26 mouse cellular contexts compared by ENCODE assay signal in genomic region chrX:116853358-116853757, GRCm38 (mm10).
"Had no signal": no experiment of that assay in that cellular context is flagged by ENCODE, and none has a peak within 500 bp of the region (broad histone marks: within the 10 kb centered on the region; RNA-seq: fewer than 3 reads in every experiment).

No protein-coding gene starts in this region.

- H3K36me3 ChIP-seq: embryonic facial prominence, embryonic 10.5 days; embryonic facial prominence, embryonic 12.5 days; embryonic facial prominence, embryonic 13.5 days; embryonic facial prominence, embryonic 15.5 days; forebrain, embryonic 10.5 days; forebrain, embryonic 12.5 days; forebrain, embryonic 15.5 days; heart, embryonic 10.5 days had no signal

- DNase-seq: cerebellum, adult 9-10 months; cerebellum, adult 9-11 months; cerebellum, postnatal 10 days; cerebellum, postnatal 14 days; cerebellum, postnatal 25 days; cerebellum, postnatal 36 days; embryo, embryonic 11 days; forebrain, postnatal 0 days; gastrocnemius, adult 2 months; gastrocnemius, postnatal 10 days; gastrocnemius, postnatal 14 days; gastrocnemius, postnatal 25 days; gastrocnemius, postnatal 36 days; heart, adult 11 months; heart, adult 18-20 months; heart, adult 2 months had no signal

- H3K27ac ChIP-seq: embryonic facial prominence, embryonic 10.5 days; embryonic facial prominence, embryonic 12.5 days; embryonic facial prominence, embryonic 13.5 days; embryonic facial prominence, embryonic 15.5 days; forebrain, embryonic 10.5 days; forebrain, embryonic 12.5 days; forebrain, embryonic 13.5 days; forebrain, embryonic 15.5 days; gastrocnemius, adult 2 months; heart, adult 2 months; heart, embryonic 10.5 days had no signal

- H3K9ac ChIP-seq: embryonic facial prominence, embryonic 12.5 days; embryonic facial prominence, embryonic 13.5 days; embryonic facial prominence, embryonic 15.5 days; forebrain, embryonic 12.5 days; forebrain, embryonic 13.5 days; forebrain, embryonic 15.5 days; forebrain, postnatal 0 days had no signal

- H3K9me3 ChIP-seq: embryonic facial prominence, embryonic 10.5 days; embryonic facial prominence, embryonic 12.5 days; embryonic facial prominence, embryonic 13.5 days; embryonic facial prominence, embryonic 15.5 days; forebrain, embryonic 10.5 days; forebrain, embryonic 12.5 days; forebrain, embryonic 13.5 days; forebrain, embryonic 15.5 days; heart, embryonic 10.5 days had no signal

- H3K4me3 ChIP-seq: embryonic facial prominence, embryonic 10.5 days; embryonic facial prominence, embryonic 12.5 days; embryonic facial prominence, embryonic 13.5 days; embryonic facial prominence, embryonic 15.5 days; erythroblast, embryonic 14.5 days; forebrain, embryonic 10.5 days; forebrain, embryonic 12.5 days; forebrain, embryonic 13.5 days; forebrain, embryonic 15.5 days; gastrocnemius, adult 2 months; heart, adult 2 months; heart, embryonic 10.5 days had no signal

- H3K4me1 ChIP-seq: embryonic facial prominence, embryonic 10.5 days; embryonic facial prominence, embryonic 12.5 days; embryonic facial prominence, embryonic 13.5 days; embryonic facial prominence, embryonic 15.5 days; forebrain, embryonic 10.5 days; forebrain, embryonic 12.5 days; forebrain, embryonic 13.5 days; forebrain, embryonic 15.5 days; heart, embryonic 10.5 days had no signal

- H3K27me3 ChIP-seq: embryonic facial prominence, embryonic 12.5 days; embryonic facial prominence, embryonic 13.5 days; embryonic facial prominence, embryonic 15.5 days; forebrain, embryonic 12.5 days; forebrain, embryonic 13.5 days; forebrain, embryonic 15.5 days had no signal
